Mouse (Mus musculus) small intestine, adult 2 months (tissue): ENCODE measurements around the gene Mtr.

Experiments
- CTCF ChIP-seq: fragments of 200-500 bp; IDR thresholded peaks from 2 replicates; pipeline ENCODE4 v1.5.1; 2012; ENCODE audit warnings: low read depth, mild to moderate bottlenecking, control low read depth, inconsistent platforms, low read length, moderate library complexity, mixed read lengths; ENCODE audit not compliant: insufficient replicate concordance, insufficient read length; ENCODE audit errors: extremely low read depth
- POLR2A ChIP-seq: fragments of 200-500 bp; IDR thresholded peaks from 2 replicates; pipeline ENCODE4 v1.6.1; 2012; ENCODE audit warnings: low read depth, mild to moderate bottlenecking, control low read depth, inconsistent platforms, low read length, moderate library complexity

GRCm38 (mm10) chr13:12249195-12249898 lies 8.6 kb downstream of the Mtr start:
- TF ChIP-seq CTCF (no peak), POLR2A (no peak)
